Mouse (Mus musculus): ENCODE results near the gene Stk10. TPM values are rescaled to one million over a fixed set of nuclear protein-coding genes. Genes with fewer than 3 reads are reported as not detected.

Stk10 gene
- polyA plus RNA-seq, 1 experiment from 2014 or later = 2.6 TPM

DNA sequence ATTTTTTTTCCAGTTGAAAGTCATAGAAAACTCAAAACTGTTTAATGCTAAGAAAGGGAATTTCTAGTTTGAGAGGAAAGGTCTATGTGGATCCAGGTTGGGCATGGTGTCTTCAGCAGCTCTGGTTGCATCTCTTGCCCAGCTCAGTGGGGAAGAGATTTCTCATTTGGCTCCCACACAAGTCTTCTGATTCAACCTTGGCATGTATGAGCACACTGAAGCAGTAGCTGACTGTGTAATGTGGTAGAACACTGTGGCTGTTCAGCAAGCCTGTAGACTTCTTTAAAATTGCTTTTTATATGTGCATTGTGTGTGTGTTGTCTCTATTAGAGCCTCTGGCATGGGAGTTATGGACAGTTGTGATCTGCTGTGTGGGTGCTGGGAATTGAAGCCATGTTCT, 133.9 kb downstream of the Stk10 start:
- no peak for ATAC-seq
- H3K4me1 ChIP-seq (replicated peaks; ENCODE audit: control insufficient read depth, insufficient read depth, low read length) = no peaks in the 10 kb centered on the region; the same call in 1 of the 2 replicates
- H3K9ac ChIP-seq (ENCODE audit: low read depth, low read length) = no peak overlapping the region
- H3K4me3 ChIP-seq (ENCODE audit: low read depth, low read length) = no peak overlapping the region
- no peak overlapping the region for H3K27ac ChIP-seq (ENCODE audit: low read depth, low read length)
- no peak for TF ChIP-seq CTCF (IDR thresholded peaks at IDR 0.05; ENCODE audit: low read depth)
- no peaks in the 10 kb centered on the region for H3K9me3 ChIP-seq (ENCODE audit: control insufficient read depth)
- no peaks in the 10 kb centered on the region for H3K36me3 ChIP-seq (ENCODE audit: control insufficient read depth, insufficient read depth)
- H3K27me3 ChIP-seq (replicated peaks; ENCODE audit: control insufficient read depth, insufficient read depth, low read length) = no peaks in the 10 kb centered on the region
- H3K4me2 ChIP-seq (replicated peaks; ENCODE audit: low read depth) = no peak overlapping the region

- Histone ChIP-seq H3K27me3 (replicated peaks; ENCODE audit: control insufficient read depth, insufficient read depth, low read length) (no peaks in the 10 kb centered on the region), H3K36me3 (ENCODE audit: control insufficient read depth, insufficient read depth) (no peaks in the 10 kb centered on the region), H3K27ac (ENCODE audit: low read depth, low read length) (no peak overlapping the region), H3K9ac (ENCODE audit: low read depth, low read length) (no peak overlapping the region), H3K4me3 (ENCODE audit: low read depth, low read length) (no peak overlapping the region), H3K4me2 (replicated peaks; ENCODE audit: low read depth) (no peak overlapping the region), H3K4me1 (replicated peaks; ENCODE audit: control insufficient read depth, insufficient read depth, low read length) (no peaks in the 10 kb centered on the region), H3K9me3 (ENCODE audit: control insufficient read depth) (no peaks in the 10 kb centered on the region)
- ATAC-seq = no peak
- WGBS = 75% methylated on average over 4 of the region's 4 CpGs
- no peak for TF ChIP-seq CTCF (IDR thresholded peaks at IDR 0.05; ENCODE audit: low read depth)
Measured at GRCm38 (mm10) chr11:32671480-32671879, 138.4 kb downstream of the Stk10 start.

Other genes starting within 250 kb of the Stk10 start
- gene Hba-a1, start 249.8 kb upstream of the Stk10 start, polyA plus RNA-seq (2015; fragmentation: Nextera tagmentation; extraction: Ambion mirVana) = 405 and 624 TPM in 2 replicates
- gene Hbq1b, start 246.3 kb upstream of the Stk10 start, polyA plus RNA-seq (2015; fragmentation: Nextera tagmentation; extraction: Ambion mirVana) = not detected in 2 replicates
- gene Hba-a2, start 236.8 kb upstream of the Stk10 start, polyA plus RNA-seq (2015; fragmentation: Nextera tagmentation; extraction: Ambion mirVana) = 860 and 1,295 TPM in 2 replicates
- 0.21 TPM in 1 of 2 replicates, not detected in the other for gene Hbq1a, start 233.2 kb upstream of the Stk10 start, polyA plus RNA-seq (2015; fragmentation: Nextera tagmentation; extraction: Ambion mirVana)
- 3.2 TPM in 2 replicates for gene Sh3pxd2b, start 185.5 kb upstream of the Stk10 start, polyA plus RNA-seq (2015; fragmentation: Nextera tagmentation; extraction: Ambion mirVana)
- gene Ubtd2, start 77.9 kb upstream of the Stk10 start, polyA plus RNA-seq (2015; fragmentation: Nextera tagmentation; extraction: Ambion mirVana) = 7.1 and 7.9 TPM in 2 replicates
- 0.21 and 0.58 TPM in 2 replicates for gene Efcab9, start 1.2 kb upstream of the Stk10 start, polyA plus RNA-seq (2015; fragmentation: Nextera tagmentation; extraction: Ambion mirVana)
- gene Fbxw11, start 109.4 kb downstream of the Stk10 start, polyA plus RNA-seq (2015; fragmentation: Nextera tagmentation; extraction: Ambion mirVana) = 33.8 and 34.0 TPM in 2 replicates